Mouse (Mus musculus) midbrain, embryonic 11.5 days (tissue): ENCODE results near the gene Arhgap1. TPM values are rescaled to one million over a fixed set of nuclear protein-coding genes. Genes with fewer than 3 reads are reported as not detected.

Experiments
- ATAC-seq: fragments of 200-750 bp; cut with Nextera tagmentation; 2 replicates; pipeline ENCODE4 v1.8.0; 2017; ENCODE audit warnings: moderate TSS enrichment, moderate library complexity; ENCODE audit not compliant: low FRiP score
- DNase-seq: peaks from one replicate; pipeline ENCODE4 v3.0.0; 2015; ENCODE audit warnings: low spot score; ENCODE audit errors: missing footprints
- H3K27ac ChIP-seq: fragments of 300-500 bp; sonication (generic); 2 replicates; pipeline ENCODE4 v1.5.1; 2014; ENCODE audit warnings: low read depth, low read length
- H3K27me3 ChIP-seq: fragments of 300-500 bp; sonication (generic); 2 replicates; pipeline ENCODE4 v1.6.1; 2014; ENCODE audit warnings: mild to moderate bottlenecking, low read length, moderate library complexity, mixed read lengths; ENCODE audit not compliant: control insufficient read depth, insufficient read depth
- H3K36me3 ChIP-seq: fragments of 300-500 bp; sonication (generic); 2 replicates; pipeline ENCODE4 v1.6.1; 2014; ENCODE audit warnings: mild to moderate bottlenecking, low read length, moderate library complexity, mixed read lengths; ENCODE audit not compliant: control insufficient read depth, insufficient read depth
- H3K4me1 ChIP-seq: fragments of 300-500 bp; sonication (generic); 2 replicates; pipeline ENCODE4 v1.6.1; 2014; ENCODE audit warnings: low read length; ENCODE audit not compliant: control insufficient read depth, insufficient read depth
- H3K4me2 ChIP-seq: fragments of 300-500 bp; sonication (generic); 2 replicates; pipeline ENCODE4 v1.6.1; 2014; ENCODE audit warnings: mild to moderate bottlenecking, moderate library complexity
- H3K4me3 ChIP-seq: fragments of 300-500 bp; sonication (generic); 2 replicates; pipeline ENCODE4 v1.5.1; 2014; ENCODE audit warnings: low read depth, low read length
- H3K9ac ChIP-seq: fragments of 300-500 bp; sonication (generic); 2 replicates; pipeline ENCODE4 v1.6.1; 2014; ENCODE audit warnings: low read length
- H3K9me3 ChIP-seq: fragments of 300-500 bp; sonication (generic); 2 replicates; pipeline ENCODE4 v1.6.1; 2016; ENCODE audit warnings: low read length; ENCODE audit not compliant: control insufficient read depth
- WGBS: fragments of 180-500 bp; shearing (Covaris S2); extraction: QIAGEN DNeasy Blood & Tissue Kit; methylation state at CpG from one replicate; pipeline ENCODE4 v1.1.7; 2014; 5-methylcytosine and 5-hydroxymethylcytosine counted together
- polyA plus RNA-seq: library from polyadenylated mRNA; unstranded; fragments of >200 nt; fragmentation: Nextera tagmentation; extraction: Ambion mirVana; gene quantifications from 2 replicates; pipeline ENCODE4 v1.2.1, GENCODE M21; 2014

The Arhgap1 gene
- polyA plus RNA-seq, 1 experiment from 2014 or later, result 69.7 TPM

DNA sequence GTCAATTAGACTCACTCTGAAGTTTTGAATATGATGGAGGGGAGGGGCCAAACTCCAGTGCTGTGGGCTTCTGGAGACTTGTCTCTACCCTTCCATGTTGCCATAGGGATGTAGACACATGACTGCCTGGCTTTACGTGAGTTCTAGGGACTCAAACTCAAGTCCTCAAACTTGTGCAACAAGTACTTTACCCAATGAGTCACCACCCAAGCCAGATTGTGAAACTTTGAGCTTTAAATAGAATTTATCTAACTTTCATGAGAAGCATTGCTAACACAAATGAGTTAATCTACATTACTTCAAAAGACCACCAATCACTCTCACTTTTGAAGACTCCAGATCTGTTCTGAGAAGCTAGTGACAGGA lies 46.5 kb downstream of the Arhgap1 start:
- no peak for DNase-seq
- no peak overlapping the region for H3K9ac ChIP-seq
- no peak overlapping the region for H3K4me3 ChIP-seq
- H3K4me1 ChIP-seq, result no peaks in the 10 kb centered on the region
- no peaks in the 10 kb centered on the region for H3K36me3 ChIP-seq
- no peak overlapping the region for H3K4me2 ChIP-seq
- H3K27me3 ChIP-seq, result no peaks in the 10 kb centered on the region
- H3K9me3 ChIP-seq, result no peaks in the 10 kb centered on the region
- 83% methylated on average over 1 of the region's 1 CpGs for WGBS
- no peak overlapping the region for H3K27ac ChIP-seq
- no peak for ATAC-seq

GRCm38 (mm10) chr2:91699225-91699624 lies 49.6 kb downstream of the Arhgap1 start:
- WGBS, result 86% methylated on average over 1 of the region's 1 CpGs
- H3K36me3 ChIP-seq, result no peaks in the 10 kb centered on the region
- ATAC-seq, result no peak

GRCm38 (mm10) chr2:91701366-91701765 lies 51.7 kb downstream of the Arhgap1 start:
- Histone ChIP-seq H3K27me3 (no peaks in the 10 kb centered on the region), H3K9ac (no peak overlapping the region), H3K36me3 (no peaks in the 10 kb centered on the region), H3K4me3 (no peak overlapping the region), H3K4me1 (no peaks in the 10 kb centered on the region), H3K9me3 (no peaks in the 10 kb centered on the region), H3K27ac (no peak overlapping the region), H3K4me2 (no peak overlapping the region)
- 93% methylated on average over 2 of the region's 2 CpGs for WGBS
- DNase-seq, result no peak
- no peak for ATAC-seq

More at GRCm38 (mm10) chr2:91699225-91699624, 49.6 kb downstream of the Arhgap1 start:
- Histone ChIP-seq H3K27ac (no peak overlapping the region), H3K9me3 (no peaks in the 10 kb centered on the region), H3K4me3 (no peak overlapping the region), H3K4me2 (no peak overlapping the region), H3K27me3 (no peaks in the 10 kb centered on the region), H3K9ac (no peak overlapping the region), H3K4me1 (no peaks in the 10 kb centered on the region)
- no peak for DNase-seq

DNA sequence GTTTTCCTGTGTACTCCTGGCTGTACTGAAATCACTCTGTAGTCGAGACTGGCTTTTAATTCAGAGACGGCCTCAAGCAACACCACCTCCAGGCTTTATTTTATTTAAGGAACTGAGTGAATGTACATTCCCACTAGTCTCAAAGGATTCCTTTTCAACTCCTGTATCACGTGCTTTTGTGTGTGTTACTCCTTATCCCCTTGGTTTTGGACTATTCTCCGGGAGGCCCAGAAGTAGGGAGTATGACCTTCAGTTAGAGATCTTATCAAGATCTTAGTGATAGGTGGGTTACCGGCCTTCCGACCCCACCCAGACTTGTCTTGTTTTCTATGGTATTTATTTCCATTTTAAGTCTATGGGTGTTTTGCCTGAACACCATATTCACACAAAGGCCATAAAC lies 56.1 kb downstream of the Arhgap1 start:
- DNase-seq (no peak), ATAC-seq (no peak)
- no peak overlapping the region for H3K4me3 ChIP-seq

DNA sequence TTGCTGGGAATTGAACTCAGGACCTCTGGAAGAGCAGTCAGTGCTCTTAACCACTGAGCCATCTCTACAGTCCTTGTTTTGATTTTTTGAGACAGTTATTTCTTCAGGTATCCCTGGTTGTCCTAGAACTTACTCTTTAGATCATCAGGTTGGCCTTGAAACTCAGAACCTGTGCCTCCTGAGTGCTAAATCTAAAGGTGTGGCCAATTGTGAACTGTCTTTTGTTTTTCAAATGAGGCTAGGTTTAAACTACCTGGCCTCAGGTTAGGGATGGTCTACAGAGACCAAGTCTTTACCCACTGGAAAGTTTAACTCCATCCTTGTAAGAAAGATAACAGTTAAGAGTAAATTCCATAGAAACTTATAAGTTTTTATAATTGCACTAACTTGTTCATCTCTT lies 56.8 kb downstream of the Arhgap1 start:
- ATAC-seq, result no peak
- H3K9me3 ChIP-seq, result no peaks in the 10 kb centered on the region
- no peaks in the 10 kb centered on the region for H3K27me3 ChIP-seq
- no peak overlapping the region for H3K4me3 ChIP-seq
- H3K36me3 ChIP-seq, result no peaks in the 10 kb centered on the region
- no peak for DNase-seq
- peaks cover 5% of the 10 kb centered on the region for H3K4me1 ChIP-seq
- no peak overlapping the region for H3K9ac ChIP-seq
- H3K27ac ChIP-seq, result no peak overlapping the region
- no peak overlapping the region for H3K4me2 ChIP-seq

More for the DNA sequence above, 56.1 kb downstream of the Arhgap1 start:
- Histone ChIP-seq H3K27me3 (no peaks in the 10 kb centered on the region), H3K9me3 (no peaks in the 10 kb centered on the region), H3K36me3 (no peaks in the 10 kb centered on the region), H3K9ac (no peak overlapping the region), H3K4me1 (peaks cover 4% of the 10 kb centered on the region), H3K4me2 (no peak overlapping the region), H3K27ac (no peak overlapping the region)
- WGBS, result 84% methylated on average over 6 of the region's 6 CpGs

DNA sequence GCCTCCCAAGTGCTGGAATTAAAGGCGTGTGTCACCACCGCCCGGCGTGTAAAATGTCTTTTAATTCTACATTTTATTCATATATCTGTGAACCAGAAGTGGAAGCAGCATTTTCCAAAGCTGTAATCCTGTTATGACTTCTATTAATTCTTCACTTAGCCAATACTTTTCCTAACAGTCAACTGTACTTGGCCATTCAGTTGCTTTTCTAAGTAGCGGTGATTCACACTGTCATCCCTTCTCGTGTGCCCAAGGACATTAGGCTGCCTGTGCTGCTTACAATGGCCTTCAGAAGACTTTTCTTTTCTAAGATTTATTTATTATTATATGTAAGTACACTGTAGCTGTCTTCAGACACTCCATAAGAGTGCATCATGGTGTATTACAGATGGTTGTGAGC lies 58.7 kb downstream of the Arhgap1 start:
- no peak overlapping the region for H3K4me2 ChIP-seq
- peaks cover 8% of the 10 kb centered on the region for H3K4me1 ChIP-seq
- no peaks in the 10 kb centered on the region for H3K9me3 ChIP-seq
- H3K27ac ChIP-seq, result no peak overlapping the region
- no peak overlapping the region for H3K4me3 ChIP-seq
- H3K9ac ChIP-seq, result no peak overlapping the region
- ATAC-seq, result no peak
- WGBS, result 91% methylated on average over 6 of the region's 6 CpGs
- H3K36me3 ChIP-seq, result no peaks in the 10 kb centered on the region
- DNase-seq, result no peak
- no peaks in the 10 kb centered on the region for H3K27me3 ChIP-seq

GRCm38 (mm10) chr2:91710272-91711234 lies 60.9 kb downstream of the Arhgap1 start, which contains the start of the genes Atg13 and Harbi1:
TSS of gene Atg13 (minus strand) at chr2:91710576.
TSS of gene Harbi1 (plus strand) at chr2:91710852.
- ATAC-seq (peak; percentile 98), DNase-seq (peak; percentile 99)
- peak within 1 kb of the TSS; percentile 53; the same call in 1 of the 2 replicates for H3K27ac ChIP-seq
- H3K9ac ChIP-seq, result peak within 1 kb of the TSS; percentile 72
- no peaks in the 10 kb centered on the region for H3K27me3 ChIP-seq
- no peaks in the 10 kb centered on the region for H3K9me3 ChIP-seq
- H3K36me3 ChIP-seq, result no peaks in the 10 kb centered on the region
- H3K4me3 ChIP-seq, result peak within 1 kb of the TSS; percentile 73
- H3K4me2 ChIP-seq, result peak within 1 kb of the TSS; percentile 78
- WGBS, result under 1% methylated on average over 66 of the region's 66 CpGs
- peaks cover 8% of the 10 kb centered on the region for H3K4me1 ChIP-seq

DNA sequence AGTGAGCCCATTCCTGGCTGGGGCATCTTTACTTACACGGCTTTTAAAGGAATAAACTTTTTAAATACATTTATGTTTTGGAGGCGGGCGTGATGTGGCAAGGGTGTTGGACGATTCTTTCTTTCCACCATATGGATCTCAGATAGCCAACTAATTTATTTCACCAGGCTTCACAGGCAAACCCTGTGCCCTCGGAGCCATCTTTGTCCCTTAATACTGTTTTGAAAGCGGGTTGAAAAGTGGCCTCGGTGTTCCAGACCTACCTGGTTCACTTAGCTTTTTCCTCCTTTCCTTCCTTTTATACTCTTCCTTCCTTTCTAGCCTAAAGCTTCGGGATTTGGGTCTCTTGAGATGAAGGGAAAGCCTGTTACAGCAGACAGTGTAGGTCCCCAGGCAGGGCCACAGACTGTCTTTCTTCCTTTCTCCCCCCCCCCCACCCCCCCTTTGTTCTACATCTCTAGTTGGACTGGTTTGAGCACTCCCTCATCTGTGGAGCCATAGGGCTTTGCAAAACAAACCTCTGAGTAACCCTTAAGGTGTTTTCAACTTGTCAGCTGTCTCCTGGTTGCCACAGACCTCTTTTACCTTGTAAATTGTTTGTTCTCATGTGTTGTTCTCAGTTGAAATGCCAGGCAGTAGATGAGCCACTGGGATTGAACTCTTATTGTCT lies 61.7 kb downstream of the Arhgap1 start:
- H3K4me1 ChIP-seq, result peaks cover 8% of the 10 kb centered on the region
- peak overlapping the region; percentile 78 for H3K4me2 ChIP-seq
- peak overlapping the region; percentile 22; the same call in 1 of the 2 replicates for H3K27ac ChIP-seq
- no peaks in the 10 kb centered on the region for H3K9me3 ChIP-seq
- H3K9ac ChIP-seq, result peak overlapping the region; percentile 72
- no peak for ATAC-seq
- no peak for DNase-seq
- peak overlapping the region; percentile 73 for H3K4me3 ChIP-seq
- H3K36me3 ChIP-seq, result no peaks in the 10 kb centered on the region
- WGBS, result 6% methylated on average over 8 of the region's 8 CpGs
- H3K27me3 ChIP-seq, result no peaks in the 10 kb centered on the region

GRCm38 (mm10) chr2:91714921-91715320 lies 65.3 kb downstream of the Arhgap1 start:
- no peak for DNase-seq
- Histone ChIP-seq H3K27ac (no peak overlapping the region), H3K4me1 (peaks cover 4% of the 10 kb centered on the region; the same call in 1 of the 2 replicates), H3K9ac (no peak overlapping the region), H3K9me3 (no peaks in the 10 kb centered on the region), H3K27me3 (no peaks in the 10 kb centered on the region), H3K4me2 (no peak overlapping the region), H3K36me3 (no peaks in the 10 kb centered on the region), H3K4me3 (no peak overlapping the region)
- no peak for ATAC-seq
- WGBS, result 72% methylated on average over 1 of the region's 1 CpGs
